Mouse (Mus musculus) c-Kit-positive CD71-negative TER-119-negative erythroid progenitor cells, embryonic 14.5 days (primary cell): Measurements from ENCODE around the gene Olfr427.
"Not testable (repeated sequence)": the region's sequence is repeated elsewhere in the genome, so short reads cannot be mapped to it uniquely, and the experiment has no call there.

ENCODE experiments used
- DNase-seq: peaks from one replicate; pipeline ENCODE4 v3.0.0-alpha.2; 2013; ENCODE audit warnings: low read depth

Gene Olfr427

DNA sequence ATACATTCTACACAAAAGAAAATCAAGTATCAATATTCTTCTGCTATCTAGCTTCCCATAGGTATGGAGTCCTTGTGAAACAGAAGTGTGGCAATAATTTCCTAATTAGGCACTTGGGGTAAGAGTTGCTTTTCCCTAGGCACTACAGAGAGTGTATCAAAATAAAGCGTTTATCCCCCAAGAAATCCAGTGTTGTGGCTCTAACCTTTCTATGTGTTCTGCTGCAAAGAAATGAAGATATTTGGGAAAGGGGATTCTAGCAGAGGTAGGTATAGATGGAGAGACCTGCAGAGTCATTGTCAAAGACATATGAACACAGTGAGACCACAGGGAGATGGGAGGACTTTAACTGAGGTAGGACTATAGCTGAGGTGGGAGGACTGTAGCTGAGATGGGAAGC, at the start of gene Olfr427:
Gene Olfr427 (plus strand): TSS at position 301 of the 400 bp plus-strand sequence.
- no peak for DNase-seq

DNA sequence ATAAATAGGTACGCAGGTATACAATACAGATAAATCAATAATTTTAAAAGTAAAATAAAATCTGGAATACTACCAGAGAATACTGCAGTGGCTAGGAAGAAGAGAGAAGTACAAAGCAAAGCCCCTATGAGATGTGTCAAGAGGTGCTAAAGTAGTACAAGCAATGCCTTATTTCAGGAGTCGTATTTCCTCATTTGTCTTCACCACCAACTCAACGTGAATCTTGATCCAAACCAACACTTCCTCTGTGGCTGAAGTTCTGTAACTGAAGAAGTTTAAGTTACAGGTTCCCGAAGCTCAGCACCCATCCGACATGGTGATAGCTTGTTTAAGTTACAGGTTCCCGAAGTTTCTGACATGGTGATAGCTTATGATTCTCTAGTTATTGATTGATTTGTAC, 48.5 kb upstream of the Olfr427 start:
- DNase-seq, result not testable (repeated sequence)

DNA sequence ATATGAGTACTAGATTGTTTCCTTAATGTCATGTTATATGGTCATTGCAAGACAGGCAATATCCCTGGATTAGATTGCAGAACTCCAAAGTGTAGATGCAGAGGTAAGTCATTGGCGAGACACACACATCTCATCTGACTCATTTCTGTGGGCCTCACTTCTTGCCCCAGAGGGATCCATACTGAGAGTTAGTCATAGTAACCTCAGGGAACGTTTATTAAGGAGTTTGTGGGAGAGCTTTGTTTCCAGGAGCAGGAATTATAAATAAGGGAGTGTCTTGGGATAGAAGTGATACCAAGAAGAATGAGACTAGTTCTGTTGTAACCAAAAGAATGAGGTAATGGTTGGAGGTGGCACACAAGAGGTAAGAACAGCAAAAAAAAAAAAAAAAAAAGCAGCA, 47.8 kb upstream of the Olfr427 start, which contains the start of gene Olfr432:
Gene Olfr432 (plus strand): TSS at position 313 of the 400 bp plus-strand sequence.
- DNase-seq, result no peak

DNA sequence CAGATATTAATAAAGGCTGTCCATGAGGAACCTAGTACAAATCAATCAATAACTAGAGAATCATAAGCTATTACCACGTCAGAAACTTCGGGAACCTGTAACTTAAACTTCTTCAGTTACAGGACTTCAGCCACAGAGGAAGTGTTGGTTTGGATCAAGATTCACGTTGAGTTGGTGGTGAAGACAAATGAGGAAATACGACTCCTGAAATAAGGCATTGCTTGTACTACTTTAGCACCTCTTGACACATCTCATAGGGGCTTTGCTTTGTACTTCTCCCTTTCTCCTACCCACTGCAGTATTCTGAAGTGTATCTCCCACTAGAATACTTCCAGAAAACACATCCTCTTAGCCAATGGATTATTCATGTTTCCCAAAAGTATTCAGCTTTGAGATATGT, 47.3 kb upstream of the Olfr427 start:
- not testable (repeated sequence) for DNase-seq

DNA sequence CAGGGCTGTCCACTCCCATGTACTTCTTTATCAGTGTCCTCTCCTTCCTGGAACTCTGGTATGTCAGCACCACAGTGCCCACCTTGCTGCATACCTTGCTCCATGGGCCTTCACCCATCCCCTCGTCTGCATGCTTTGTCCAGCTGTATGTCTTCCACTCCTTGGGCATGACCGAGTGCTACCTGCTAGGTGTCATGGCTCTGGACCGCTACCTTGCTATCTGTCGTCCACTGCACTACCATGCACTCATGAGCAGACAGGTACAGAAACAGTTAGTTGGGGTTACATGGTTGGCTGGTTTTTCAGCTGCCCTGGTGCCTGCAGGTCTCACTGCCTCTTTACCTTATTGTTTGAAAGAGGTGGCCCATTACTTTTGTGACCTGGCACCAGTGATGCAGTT, 46.2 kb upstream of the Olfr427 start:
- DNase-seq, result no peak

DNA sequence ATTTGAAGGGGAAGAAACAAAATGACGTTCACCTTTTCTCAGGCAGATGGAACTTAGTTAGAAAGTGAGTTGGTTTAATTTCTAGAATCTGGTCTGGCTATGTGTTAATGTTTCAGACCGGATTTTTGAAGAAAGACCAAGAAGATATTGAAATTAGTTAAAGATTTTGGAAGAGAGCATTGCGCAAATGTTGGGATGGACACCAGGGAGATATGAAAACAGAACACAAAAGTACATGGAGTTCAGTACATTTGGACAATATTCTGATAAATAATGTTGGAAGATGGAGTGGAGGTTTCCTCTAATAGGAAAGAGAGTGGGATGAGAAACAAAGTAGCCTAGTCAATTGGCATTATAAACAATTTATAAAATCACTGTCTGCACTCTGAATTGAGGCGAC, 45.2 kb upstream of the Olfr427 start:
- no peak for DNase-seq

DNA sequence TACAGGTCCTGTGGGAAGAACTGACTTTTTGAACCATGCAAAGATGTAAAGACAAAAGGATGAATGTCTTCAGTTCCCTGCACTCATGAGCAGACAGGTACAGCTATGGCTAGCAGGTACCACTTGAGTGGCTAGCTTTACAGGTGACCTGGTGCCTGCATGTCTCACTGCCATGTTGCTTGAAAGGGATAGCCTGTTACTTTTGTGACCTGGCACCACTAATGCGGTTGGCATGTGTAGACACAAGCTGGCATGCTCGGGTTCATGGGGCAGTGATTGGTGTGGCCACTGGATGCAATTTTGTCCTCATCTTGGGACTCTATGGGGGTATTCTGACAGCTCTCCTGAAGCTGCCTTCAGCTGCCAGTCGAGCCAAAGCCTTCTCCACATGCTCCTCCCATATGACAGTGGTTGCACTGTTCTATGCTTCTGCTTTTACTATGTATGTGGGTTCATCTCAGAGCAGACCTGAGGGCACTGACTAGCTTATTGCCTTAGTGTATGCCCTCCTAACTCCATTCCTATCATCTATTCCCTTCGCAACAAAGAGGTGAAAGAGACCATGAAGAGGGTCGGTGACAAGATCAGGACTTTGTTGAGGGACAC, 44.7 kb upstream of the Olfr427 start:
- DNase-seq, result no peak

DNA sequence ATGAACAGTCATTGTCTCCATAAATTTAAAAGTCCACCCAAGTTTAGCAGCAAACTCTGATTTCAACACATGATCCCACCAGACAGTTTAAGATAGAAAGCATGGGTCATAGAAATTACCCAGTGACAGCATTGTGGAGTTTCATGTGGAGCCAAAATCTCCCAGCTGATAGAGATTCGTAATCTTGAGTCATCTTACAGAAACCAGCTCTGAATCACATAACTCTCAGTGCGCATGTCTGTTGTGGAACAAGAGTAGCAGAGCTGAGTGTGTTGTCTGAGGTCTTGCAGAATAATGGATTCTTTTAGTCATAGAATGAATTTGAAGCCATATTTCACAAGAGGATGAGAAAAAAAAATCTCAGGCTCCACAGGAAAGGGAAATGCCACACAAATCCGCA, 43.7 kb upstream of the Olfr427 start:
- no peak for DNase-seq

DNA sequence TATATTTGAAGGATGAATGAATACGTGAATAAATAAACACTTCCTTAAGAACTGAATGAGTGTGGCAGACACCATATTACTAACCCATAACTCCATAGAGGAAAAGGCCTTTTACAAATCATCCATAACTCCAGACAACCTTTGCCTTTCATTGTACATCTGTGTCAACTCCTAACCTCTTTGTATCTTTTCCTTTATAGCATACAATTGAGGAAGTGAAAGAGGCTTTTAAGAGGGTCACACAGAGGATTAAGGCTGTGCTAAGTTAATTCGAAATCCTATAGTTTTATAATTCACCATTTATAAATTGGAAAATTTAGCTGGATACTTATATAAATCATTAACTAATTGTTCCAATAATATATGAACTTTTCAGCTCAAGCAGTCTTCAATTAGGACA, 41.4 kb upstream of the Olfr427 start:
- no peak for DNase-seq

DNA sequence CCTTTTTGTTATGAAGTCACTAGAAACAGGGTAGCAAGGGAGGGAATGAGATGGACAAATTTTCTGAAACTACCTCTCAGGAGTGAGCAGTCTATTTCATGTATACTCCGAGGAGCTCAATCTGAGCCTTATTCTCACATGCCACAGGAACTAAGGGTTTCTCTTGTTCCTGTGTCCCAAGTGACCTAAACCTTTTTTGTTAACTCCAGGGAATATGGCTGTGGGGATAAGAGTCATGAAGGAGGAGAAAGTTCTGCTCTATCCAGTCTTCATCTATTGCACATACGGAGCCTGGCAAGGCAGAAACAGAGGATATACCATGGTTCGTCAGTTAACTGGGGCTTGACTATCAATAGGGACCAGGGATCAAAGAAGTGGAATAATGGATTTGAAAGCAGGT, 30.4 kb upstream of the Olfr427 start, which contains the start of gene Olfr430:
Gene Olfr430 (plus strand): TSS at position 301 of the 400 bp plus-strand sequence.
- no peak for DNase-seq

DNA sequence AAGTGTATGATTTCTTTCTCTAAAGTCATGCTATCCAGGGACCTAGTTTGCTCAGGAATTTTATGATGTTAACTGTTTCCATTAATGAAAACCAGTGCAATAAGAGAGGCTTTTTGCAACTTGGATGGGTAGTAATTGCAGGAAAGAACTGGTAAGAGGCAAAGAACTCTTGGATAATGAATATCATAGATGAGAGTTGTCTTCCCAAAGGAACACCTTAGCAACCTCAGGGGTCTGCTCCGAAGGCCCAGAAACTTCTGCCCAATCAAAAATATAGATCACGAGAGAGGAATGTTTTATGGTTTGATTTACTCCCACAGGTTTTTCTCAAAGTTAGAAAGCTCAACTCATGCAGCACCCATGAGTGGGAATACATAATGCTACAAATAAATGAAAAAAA, 12.7 kb upstream of the Olfr427 start, which contains the start of gene Olfr429:
Gene Olfr429 (plus strand): TSS at position 301 of the 400 bp plus-strand sequence.
- DNase-seq, result no peak

DNA sequence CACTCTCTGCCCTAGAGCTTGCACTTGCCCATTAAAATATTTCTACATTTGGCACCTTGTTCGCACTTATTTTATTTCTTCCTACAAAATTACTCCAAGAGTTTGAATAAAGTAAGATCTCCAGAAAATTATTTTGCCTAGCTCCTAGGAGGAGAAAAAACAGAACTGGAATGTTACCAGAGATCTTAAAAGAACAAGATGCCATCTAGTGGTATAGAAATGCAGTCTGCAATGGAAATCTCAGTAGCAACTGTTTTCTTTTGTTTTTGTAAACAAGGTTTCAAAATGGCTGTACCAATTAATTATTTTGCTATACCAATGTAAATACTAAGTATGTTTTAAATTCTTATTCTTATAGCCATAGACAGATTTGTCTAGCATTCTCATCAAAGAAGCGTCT, 7.0 kb downstream of the Olfr427 start:
- DNase-seq, result no peak

DNA sequence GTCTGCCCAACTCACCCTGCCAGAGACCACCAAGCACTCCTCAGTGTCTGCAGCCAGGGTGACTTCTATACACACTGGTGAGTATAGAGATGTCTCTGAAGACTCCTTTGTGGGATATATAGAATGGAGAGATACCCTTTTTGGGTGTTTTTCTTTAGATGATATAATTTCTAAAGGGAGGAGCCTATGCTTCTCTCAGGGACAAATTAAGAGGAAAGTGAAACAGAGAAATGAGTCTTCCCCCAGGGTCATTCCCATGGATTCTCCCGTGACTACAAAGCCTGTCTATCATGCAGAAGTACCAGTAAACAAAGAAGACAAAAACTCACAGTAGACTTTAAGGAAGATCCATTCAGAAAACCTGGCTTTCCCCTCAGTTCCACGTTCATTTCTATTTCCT, 24.4 kb downstream of the Olfr427 start, which contains the start of gene Olfr231:
Gene Olfr231 (minus strand): TSS at position 101 of the 400 bp plus-strand sequence.
- DNase-seq, result no peak

DNA sequence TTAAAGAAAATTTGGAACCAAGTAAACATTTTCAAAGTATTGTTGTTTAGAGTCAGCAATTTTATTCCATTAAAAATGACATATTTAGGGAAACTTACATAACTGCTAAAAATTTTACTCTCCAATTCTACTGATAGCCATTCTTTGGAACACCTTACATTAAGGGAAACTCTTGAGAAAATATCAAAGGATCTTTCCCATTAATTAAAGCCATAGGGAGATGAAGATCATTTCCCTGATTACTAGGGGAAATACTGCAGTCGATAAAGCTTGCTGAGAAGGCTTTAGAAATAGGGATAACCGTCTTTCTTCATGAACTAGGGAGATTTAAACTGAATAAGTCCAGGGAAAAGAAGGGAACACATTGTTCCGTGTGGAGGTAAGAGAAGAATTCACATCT, 34.5 kb downstream of the Olfr427 start, which contains the start of gene Olfr424:
Gene Olfr424 (plus strand): TSS at position 301 of the 400 bp plus-strand sequence.
- no peak for DNase-seq

DNA sequence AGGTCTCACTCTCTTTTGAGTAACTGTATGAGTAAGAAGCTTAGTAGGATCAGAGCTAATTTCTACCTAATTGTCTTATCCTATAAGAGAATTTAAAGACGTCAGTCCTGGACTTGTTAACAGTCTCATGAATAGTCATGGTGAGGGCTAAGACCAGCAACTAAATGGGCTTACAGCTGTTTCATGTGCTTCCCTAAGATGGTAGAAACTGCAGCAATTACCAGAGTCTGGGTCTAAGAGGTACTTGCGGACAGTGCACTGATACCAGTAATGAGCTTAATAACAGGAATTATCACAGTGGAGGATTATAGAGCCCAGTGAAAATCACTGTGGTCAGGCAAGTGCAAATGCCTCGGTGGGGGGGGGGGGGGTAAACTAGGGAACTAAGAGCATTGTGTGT, 35.3 kb downstream of the Olfr427 start:
- DNase-seq, result no peak

DNA sequence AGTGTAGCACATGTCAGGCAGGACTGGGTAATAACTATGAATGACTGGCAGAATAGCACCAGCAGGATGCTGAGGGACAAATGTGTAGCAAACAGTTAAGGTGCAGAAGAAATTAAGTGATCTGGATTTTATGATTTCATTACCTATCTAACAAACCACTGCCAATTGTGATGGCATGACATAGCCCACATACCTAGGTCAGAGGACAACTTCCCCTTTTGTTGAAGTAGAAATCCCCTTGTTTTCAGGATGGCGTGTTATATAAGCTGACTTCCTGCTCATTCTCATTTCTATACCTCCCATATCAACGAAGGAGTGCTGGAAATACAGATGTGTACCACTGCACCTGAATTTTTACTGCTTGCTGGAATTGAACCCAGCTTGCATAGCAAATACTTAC, 44.7 kb downstream of the Olfr427 start:
- DNase-seq, result no peak

DNA sequence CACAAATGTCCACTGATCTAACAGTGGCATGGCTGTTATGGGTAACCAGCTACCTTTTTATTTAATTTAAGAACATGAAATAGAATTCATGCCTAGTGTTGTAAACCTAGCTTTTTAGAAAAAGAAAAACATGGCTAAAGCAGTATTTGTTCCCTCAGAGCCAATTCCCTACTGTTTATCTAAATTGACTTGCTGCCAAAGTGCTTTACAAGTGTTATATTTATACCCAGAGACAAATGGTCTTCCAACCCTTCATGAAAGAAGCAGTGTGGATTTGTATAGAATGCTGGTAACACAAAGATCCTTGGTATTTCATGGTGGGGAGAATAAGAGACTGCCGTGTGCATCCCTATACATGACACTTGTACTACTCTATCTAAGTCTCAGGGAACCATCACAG, 50.0 kb downstream of the Olfr427 start:
- no peak for DNase-seq

DNA sequence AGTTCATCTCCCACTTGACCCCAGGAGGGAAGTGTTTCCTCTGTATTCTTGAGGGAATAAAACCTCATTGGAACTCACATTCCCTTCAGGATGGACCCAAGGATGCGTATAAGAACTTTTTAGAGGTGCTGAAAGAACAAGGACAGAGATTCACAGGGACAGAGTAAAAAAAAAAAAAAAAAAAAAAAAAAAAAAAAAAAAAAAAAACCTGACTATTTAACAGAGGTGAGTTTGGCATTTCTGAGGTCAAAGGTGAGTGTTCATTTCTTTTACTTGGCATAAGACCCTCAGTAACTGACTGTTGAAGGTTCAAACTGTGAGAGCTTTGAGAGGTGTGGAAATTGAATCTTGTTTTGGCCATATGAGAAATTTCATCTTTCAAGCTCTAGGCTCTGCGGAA, 52.6 kb downstream of the Olfr427 start:
- no peak for DNase-seq
